Mouse (Mus musculus) frontal cortex, postnatal 10 days (tissue): ENCODE measurements around the gene Chek1.

Experiments
- DNase-seq, 2 experiments: peaks; one replicate each; pipeline ENCODE4 v3.0.0; 2022; ENCODE audit warnings: low spot score in 2 of 2, mixed read lengths in 1 of 2

Gene Chek1

DNA sequence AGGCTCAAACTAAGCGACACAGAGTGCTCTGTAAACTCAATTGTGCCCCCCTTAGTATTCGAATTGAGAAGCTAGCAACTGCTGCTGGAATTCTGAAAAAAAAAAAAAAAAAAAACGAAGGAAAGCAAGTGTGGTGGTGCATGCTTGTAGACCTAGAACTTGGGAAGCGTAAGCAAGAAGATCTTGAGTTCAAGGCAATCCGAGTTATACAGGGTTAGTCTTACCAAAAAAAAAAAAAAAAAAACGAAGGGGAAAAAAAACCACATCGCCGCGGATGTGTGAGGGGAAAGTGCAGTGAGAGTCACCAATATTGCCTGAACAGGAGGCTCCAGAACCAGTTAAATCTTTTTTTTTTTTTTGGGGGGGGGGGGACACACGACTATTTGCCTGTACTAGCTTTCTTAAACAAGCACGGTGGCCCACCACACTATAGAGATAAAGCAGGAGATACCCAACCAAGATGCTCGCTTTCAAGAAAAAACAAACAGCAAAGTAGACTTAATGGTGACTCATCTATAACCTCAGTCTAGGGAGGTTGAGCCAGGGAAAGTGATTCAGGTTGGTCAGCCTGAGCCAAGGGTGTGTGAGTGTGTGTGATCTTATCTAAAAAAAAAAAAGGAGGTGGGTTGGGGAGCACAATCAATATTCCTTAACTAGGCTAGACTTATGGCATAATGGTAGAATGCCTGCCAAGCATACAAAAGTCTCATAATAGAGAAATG lies at the start of gene Chek1:
Gene Chek1, minus strand, starts transcription at position 32 of the 722 bp plus-strand sequence.
- no peak for DNase-seq

DNA sequence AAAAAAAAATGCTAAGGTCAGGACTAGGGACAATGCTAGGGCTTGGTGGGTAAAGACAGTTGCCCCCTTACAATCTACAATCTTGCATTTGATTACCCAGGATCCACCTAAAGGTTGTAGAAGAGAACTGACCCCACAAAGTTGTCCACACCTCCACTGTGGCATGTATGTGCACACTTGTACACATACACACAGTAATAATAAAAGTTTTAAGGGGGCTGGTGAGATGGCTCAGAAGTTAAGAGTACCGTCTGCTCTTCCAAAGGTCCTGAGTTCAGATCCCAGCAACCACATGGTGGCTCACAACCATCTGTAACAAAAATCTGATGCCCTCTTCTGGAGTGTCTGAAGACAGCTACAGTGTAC lies 42.2 kb upstream of the Chek1 start:
- DNase-seq: no peak

DNA sequence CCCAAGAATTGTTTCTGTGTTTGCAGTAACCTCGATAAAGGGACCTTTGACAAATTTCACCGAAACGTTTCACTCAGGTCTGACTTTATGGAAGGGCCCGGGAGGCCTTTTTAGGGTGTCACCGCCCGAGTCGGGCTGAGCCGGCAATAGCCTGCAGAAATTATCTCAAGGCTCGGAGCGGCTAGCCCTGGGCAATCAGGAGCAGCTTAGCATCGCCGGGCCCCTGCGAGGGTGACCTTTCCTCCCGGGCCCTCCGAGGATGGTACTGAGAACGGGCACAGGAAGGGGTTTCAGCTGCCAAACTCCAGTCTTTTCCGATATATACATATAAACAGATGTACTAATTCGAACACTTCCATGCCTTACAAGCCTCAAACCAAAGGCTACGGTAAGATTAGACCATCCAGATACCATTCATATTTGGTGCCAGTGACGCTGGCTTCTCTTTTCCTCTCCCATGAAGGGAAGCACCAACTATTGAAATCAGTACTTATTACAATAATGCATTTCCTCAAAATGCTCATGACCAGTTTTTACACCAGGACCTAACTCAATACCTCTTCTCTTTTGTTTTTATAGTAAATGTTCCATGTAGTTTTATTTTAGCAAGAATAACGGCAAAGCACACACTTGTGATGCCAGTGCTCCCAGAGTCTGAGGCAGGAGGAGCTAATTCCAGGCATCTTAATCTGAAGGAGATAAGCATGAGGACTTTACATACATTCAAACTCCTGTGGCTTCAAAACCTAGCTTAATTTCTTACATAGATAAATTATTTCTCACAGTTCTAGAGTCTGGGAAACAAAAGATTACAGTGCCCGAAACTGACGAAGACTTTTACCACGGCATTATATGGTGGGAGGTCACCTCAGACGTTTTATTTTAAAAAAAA lies 41.5 kb upstream of the Chek1 start:
- peak; percentile 27 to 53 for DNase-seq

DNA sequence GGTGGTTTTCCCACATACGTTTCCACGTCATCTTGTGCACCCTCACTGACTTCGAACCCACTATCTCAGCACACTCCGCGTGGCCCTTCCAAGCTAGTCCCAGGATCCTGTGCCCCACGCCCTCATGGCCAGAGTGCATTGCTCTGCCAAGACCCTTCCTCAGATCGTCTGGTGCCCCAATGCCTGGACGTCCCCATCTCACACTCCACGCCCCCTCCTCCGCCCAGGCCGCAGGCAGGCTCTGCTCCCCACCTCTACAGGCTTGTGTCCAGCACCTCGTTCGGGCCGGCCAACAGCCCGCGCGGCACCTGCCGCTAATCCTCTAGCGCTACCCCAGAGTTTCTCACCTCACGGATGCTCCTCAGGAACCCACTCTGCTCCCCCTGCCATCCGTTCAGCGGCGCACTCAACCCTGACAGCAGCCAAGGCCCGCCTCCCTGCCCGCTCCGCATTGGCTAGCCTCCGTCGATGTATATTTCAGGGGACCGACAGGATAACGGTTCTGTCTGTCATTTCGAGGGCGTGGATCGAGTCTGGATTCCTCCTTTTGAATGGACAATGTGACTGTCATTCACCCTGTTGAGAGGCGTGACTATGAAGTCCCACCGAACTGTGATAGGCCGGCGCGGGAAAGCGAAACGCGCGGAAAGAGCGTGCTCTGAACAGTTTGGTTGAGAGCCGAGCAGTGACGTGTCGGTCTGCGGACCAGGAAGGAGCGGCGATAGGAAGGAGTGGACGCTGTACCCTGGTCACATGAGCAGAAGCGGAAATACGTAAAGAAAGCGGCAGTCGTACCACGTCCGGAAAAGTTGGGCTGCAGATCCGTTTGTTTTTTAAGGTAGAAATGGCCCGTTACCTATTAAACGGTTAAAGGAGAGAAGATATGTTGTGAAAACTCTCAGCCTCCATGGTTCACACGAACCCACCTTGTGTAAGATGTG lies 40.6 kb upstream of the Chek1 start, which contains the start of gene Stt3a:
Gene Stt3a, minus strand, starts transcription at position 477 of the 941 bp plus-strand sequence.
- peak; percentile 99 for DNase-seq

DNA sequence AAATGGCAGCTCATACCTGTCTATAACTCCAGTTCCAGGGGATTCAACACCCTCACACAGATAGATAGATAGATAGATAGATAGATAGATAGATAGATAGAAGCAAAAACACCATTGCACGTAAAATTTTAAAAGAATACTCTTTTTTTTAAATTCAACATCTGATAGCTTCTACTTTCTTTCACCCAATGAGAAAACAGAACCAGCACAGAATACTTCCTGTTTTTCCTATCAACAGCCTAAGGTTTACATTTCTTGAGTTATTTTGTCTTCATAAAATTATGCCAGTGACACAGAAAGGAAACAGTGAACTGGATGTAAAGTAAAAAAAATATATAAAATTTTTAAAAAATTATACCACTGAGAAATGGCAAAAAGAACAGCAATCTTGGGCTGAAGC lies 37.5 kb upstream of the Chek1 start:
- DNase-seq: no peak

DNA sequence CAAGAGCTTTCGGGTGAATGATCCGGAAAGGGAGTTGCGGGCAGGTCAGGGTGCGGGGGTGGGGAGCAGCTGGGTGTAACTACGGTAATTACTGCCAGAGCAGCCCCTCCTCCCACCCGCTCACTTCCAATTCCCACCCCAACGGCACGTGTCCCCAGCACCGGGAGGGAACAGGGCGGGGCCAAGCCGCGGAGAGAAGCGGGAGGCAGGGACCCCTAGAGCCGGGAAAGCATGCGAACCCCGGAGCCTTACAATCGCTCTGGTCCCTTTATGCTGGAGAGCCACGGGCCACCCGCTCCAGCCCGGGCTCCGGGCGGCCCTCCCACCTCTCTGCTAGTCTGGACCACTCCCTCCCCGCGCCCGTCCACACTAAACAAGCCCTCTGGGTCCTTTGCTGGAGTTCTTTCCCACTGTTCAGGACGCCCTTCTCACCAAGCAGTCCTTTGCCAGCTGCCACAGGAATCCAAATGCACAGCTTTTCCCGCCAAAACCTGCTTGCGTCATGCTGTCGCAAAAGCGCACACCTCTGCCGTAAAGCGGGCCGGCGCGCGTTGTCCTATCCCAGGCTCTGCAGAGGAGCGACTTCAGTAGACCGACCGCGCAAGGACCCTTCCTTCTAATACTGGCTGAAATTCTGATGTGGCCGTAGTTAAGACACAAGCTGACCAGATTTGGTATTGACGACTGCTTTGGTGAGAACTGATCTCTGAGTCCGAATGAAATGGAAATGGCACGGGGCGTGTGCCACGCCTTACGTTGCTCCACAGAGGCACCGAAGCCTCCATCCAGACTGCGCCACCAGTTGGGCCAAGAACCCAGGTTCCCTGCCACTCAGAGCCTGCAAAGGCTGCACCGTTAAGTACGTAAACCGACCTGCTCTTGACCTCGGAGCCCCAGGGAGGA lies 483 bp downstream of the Chek1 start:
- DNase-seq: peak; percentile 84 to 92

DNA sequence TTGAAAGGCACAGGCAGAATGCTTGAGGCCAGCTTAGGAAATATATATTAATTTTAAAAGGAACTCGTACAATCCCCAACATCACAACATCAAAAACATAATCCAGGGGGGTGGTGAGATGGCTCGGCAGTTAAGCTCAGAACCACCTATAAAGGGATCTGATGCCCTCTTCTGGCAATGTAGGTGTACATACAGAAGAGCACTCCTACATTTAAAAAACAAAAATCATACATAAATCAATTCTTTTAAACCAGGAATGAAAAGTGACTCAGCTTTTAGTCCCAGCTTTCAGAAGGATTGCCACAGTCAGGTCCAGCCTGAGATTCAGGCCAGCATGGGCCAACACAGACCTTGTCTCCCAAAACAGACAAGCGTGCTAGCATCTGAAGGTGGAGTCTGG lies 10.2 kb downstream of the Chek1 start:
- DNase-seq: no peak

DNA sequence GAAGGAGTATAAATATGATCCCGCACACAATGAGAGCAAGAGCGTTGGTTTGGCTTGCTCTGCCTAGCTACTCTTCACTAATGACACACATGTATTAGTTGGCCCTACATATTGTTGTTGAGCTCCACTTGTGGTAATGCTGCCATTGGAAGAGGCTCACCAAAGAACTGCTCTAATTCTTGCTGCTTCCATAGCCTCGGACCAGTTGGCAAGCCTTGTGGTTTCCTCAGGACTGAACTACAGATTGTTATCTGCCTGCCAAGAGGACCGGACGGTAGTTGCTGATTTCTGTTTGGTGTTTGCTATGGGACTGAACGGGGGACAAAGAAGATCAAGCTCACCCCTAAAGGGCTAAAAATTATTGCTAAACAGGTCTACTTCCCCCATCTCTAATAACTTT lies 19.6 kb downstream of the Chek1 start:
- no peak for DNase-seq

DNA sequence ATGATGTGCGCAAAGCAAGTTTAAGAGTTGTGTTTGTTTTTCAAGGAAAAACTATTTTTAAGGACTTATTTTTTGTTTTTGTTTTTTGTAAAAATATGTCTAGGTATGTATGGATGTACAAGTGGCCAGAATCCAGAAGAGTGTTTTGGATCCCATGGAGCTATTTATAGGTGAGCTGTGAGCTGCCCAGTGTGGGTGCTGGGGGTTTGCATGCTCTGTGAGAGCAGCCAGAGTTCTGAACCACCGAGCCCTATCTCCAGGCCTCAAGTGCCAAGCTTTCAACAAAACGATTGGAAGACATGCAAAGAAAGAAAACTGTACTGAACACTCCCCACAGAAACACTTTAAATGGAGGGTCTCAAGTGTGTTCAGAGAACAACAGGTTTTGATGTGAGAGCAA lies 20.9 kb downstream of the Chek1 start:
- no peak for DNase-seq

DNA sequence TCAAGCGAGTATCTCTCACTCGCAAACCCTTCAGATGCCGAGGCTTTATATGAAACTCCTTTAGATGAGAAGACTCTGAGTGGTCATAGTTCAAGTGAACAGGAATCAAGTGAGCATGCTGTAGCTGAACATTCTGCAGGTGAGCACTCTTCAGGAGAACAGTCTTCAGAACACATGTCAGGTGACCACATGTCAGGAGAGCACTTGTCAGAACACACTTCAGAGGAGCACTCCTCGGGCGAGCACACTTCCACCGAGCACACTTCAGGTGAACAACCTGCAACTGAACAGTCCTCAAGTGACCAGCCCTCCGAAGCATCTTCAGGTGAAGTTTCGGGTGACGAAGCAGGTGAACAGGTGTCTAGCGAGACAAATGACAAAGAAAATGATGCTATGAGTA lies 32.6 kb downstream of the Chek1 start:
- no peak for DNase-seq

DNA sequence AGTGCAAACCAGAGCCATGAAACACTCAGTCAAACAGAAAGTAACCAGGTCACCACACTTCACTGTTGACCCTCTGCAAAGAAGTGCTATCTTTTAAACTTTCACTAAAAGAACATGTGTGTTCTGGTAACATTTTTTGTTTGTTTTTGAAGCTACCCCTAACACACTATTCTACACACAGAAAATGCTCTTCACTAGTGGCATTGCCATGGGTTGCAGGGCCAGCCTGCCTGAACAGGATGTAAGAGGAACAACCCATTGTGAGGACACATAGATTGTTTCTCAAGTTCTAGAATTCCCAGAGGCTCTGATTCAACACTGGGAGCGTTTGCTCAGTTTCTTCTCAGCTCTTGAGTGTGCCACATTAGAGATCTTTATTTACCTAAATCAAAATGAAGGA lies 33.9 kb downstream of the Chek1 start, which contains the start of gene Acrv1:
Gene Acrv1, plus strand, starts transcription at position 301 of the 400 bp plus-strand sequence.
- DNase-seq: no peak

DNA sequence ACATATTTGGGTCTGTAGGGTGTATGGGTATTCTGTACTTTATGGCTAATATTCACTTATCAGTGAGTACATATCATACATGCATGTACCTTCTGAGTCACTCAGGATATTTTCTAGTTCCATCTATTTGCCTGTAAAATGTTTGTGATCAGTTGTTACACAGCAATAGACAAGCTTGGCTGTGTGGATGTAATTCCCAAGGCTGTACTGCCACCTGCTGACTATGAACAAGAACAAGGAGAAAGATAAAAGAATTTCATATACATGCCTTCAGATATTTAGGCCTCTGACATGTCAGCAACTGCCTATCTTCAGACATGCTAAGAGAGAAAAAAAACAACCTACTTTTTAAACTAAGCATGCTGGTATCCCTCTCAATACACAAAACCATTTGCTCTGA lies 39.5 kb downstream of the Chek1 start:
- no peak for DNase-seq

DNA sequence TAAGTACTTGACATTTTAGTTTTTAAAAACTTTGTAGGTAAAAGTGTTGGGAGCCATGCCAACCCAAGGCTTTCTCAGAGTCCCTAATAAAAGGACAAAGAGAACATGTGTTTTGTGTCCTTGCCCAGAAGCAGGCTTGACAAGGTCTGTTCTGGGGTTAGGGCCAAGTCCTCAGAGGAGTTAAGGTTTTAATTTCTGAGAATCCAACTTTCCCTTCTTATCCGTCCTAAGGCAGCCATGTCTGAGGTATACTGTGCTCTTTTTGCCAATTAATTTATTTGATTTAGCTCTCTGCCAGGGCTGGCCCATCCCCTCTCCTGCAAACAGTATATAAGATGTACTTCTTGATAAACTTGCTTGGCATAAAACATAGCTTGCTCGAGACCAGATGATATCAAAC lies 45.4 kb downstream of the Chek1 start:
- DNase-seq: no peak
